In the genomic region with DNA sequence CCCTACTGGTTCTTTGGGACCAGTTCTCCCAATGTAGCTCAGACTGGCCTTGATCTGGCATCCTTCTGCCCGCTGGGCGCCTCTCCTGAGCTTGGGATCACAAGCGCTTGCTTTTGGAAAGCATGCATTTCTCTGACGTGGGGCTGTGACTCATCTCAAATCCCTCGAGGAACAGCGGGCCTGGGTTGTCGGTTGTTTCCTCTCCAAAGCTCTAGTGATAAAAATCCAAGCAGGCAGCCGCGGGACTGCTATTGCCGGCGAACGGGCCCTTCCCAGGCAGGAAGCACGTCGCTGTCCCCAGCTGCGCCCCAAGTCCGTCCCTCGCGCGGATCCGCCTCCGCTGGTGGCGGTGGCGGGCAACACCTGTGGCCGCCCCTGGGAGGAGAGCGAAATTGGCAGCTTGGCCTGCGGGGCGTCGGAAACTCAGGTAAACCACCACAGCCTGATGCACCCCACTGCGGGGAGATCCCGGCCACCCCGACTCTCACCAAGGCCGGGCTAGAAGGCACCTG, we compare ENCODE assay signal across 8 mouse cellular contexts. TPM values are rescaled to one million over a fixed set of nuclear protein-coding genes. Genes with fewer than 3 reads are reported as not detected.
DNase-seq lines count a peak whose midpoint lies in the region; ATAC-seq lines count a peak whose summit lies in the region.

No protein-coding gene starts in this region.

- H3K27ac ChIP-seq in forebrain, embryonic 11.5 days (ENCODE audit: low read depth, low read length) = no peak overlapping the region
- peak overlapping the region; percentile 69 for H3K27ac ChIP-seq in heart, embryonic 15.5 days
- H3K27ac ChIP-seq in liver, embryonic 13.5 days = peak overlapping the region; percentile 18; the same call in 1 of the 2 replicates

- H3K4me2 ChIP-seq in forebrain, embryonic 11.5 days (ENCODE audit: low read depth, low read length, severe bottlenecking) = peak overlapping the region; percentile 74
- H3K4me2 ChIP-seq in heart, embryonic 15.5 days = peak overlapping the region; percentile 95
- H3K4me2 ChIP-seq in liver, embryonic 13.5 days = peak overlapping the region; percentile 89

- 1% methylated on average over 32 of the region's 32 CpGs for WGBS in forebrain, embryonic 11.5 days
- WGBS in heart, embryonic 15.5 days = 1% methylated on average over 32 of the region's 32 CpGs
- WGBS in liver, embryonic 13.5 days (ENCODE audit: insufficient replicate concordance) = 2% methylated on average over 32 of the region's 32 CpGs

- peak; percentile 84 for ATAC-seq in CD4-positive, CD25-positive, alpha-beta regulatory T cell, adult 4 months
- peak; percentile 72 for ATAC-seq in forebrain, embryonic 11.5 days (replicated peaks; ENCODE audit: low FRiP score)
- peak; percentile 82 for ATAC-seq in heart, embryonic 15.5 days (replicated peaks; ENCODE audit: insufficient number of reproducible peaks, insufficient read depth, low FRiP score, low read depth)
- peak; percentile 78 for ATAC-seq in liver, embryonic 13.5 days (ENCODE audit: low read depth)

- H3K27me3 ChIP-seq in forebrain, embryonic 11.5 days (ENCODE audit: control insufficient read depth, insufficient read depth, low read length) = no peaks in the 10 kb centered on the region
- H3K27me3 ChIP-seq in heart, embryonic 15.5 days = no peaks in the 10 kb centered on the region
- no peaks in the 10 kb centered on the region for H3K27me3 ChIP-seq in liver, embryonic 13.5 days

- peak; percentile 37 for DNase-seq in c-Kit-positive CD71-positive TER-119-negative erythroid progenitor cells, embryonic 14.5 days (ENCODE audit: low read depth)
- peak; percentile 74 for DNase-seq in forebrain, embryonic 11.5 days (ENCODE audit: low spot score)
- DNase-seq in kidney, postnatal 14 days = peak; percentile 85
- peak; percentile 54 for DNase-seq in liver, embryonic 13.5 days
- DNase-seq in naive thymus-derived CD4-positive, alpha-beta T cell, adult 2 months (ENCODE audit: low read depth) = peak; percentile 81
- peak; percentile 73 to 87 for DNase-seq in spleen, postnatal 4 days (ENCODE audit: low spot score in 2 of 2)

- H3K9me3 ChIP-seq in forebrain, embryonic 11.5 days (ENCODE audit: control insufficient read depth, low read length) = no peaks in the 10 kb centered on the region
- H3K9me3 ChIP-seq in heart, embryonic 15.5 days (replicated peaks) = no peaks in the 10 kb centered on the region
- no peaks in the 10 kb centered on the region for H3K9me3 ChIP-seq in liver, embryonic 13.5 days (replicated peaks)

- peak overlapping the region; percentile 33 for H3K4me3 ChIP-seq in forebrain, embryonic 11.5 days (ENCODE audit: low read depth, low read length)
- peak overlapping the region; percentile 69 for H3K4me3 ChIP-seq in heart, embryonic 15.5 days
- H3K4me3 ChIP-seq in liver, embryonic 13.5 days (replicated peaks) = peak overlapping the region; percentile 66

- H3K36me3 ChIP-seq in forebrain, embryonic 11.5 days (ENCODE audit: control insufficient read depth, insufficient read depth, low read length) = no peaks in the 10 kb centered on the region; the same call in 1 of the 2 replicates
- peaks cover 21% of the 10 kb centered on the region for H3K36me3 ChIP-seq in heart, embryonic 15.5 days
- H3K36me3 ChIP-seq in liver, embryonic 13.5 days = peaks cover 25% of the 10 kb centered on the region

- 0 out of 2 replicates have a peak, but pooled peaks cover 4% of the 10 kb centered on the region for H3K4me1 ChIP-seq in forebrain, embryonic 11.5 days (replicated peaks; ENCODE audit: control insufficient read depth, insufficient read depth, low read length)
- H3K4me1 ChIP-seq in heart, embryonic 15.5 days (replicated peaks) = peaks cover 19% of the 10 kb centered on the region
- H3K4me1 ChIP-seq in liver, embryonic 13.5 days (replicated peaks) = peaks cover 43% of the 10 kb centered on the region

- H3K9ac ChIP-seq in forebrain, embryonic 11.5 days (ENCODE audit: low read length) = peak overlapping the region; percentile 56
- peak overlapping the region; percentile 73 for H3K9ac ChIP-seq in heart, embryonic 15.5 days
- peak overlapping the region; percentile 76 for H3K9ac ChIP-seq in liver, embryonic 13.5 days

RNA-seq across cellular contexts. Expression of a gene that starts 14.1 kb away (rescaled TPM):
- 10 to 100 TPM; 40.0 to 48.4 TPM for polyA plus RNA-seq in CD4-positive, CD25-positive, alpha-beta regulatory T cell, adult 4 months (2017; shearing (Covaris generic))
- 46.6 and 48.2 TPM in 2 replicates for polyA plus RNA-seq in forebrain, embryonic 11.5 days (2014; fragmentation: Nextera tagmentation; extraction: Ambion mirVana)
- 33.0 and 36.2 TPM in 2 replicates for polyA plus RNA-seq in heart, embryonic 15.5 days (2015; fragmentation: Nextera tagmentation; extraction: Ambion mirVana)
- 14.6 and 18.4 TPM in 2 replicates for polyA plus RNA-seq in liver, embryonic 13.5 days (2015; fragmentation: Nextera tagmentation; extraction: Ambion mirVana)

RNA-seq across cellular contexts. Expression of a gene that starts 26.2 kb away (rescaled TPM):
- under 1 TPM; 0.22 to 0.39 TPM for polyA plus RNA-seq in CD4-positive, CD25-positive, alpha-beta regulatory T cell, adult 4 months (2017; shearing (Covaris generic))
- not detected in 2 replicates for polyA plus RNA-seq in forebrain, embryonic 11.5 days (2014; fragmentation: Nextera tagmentation; extraction: Ambion mirVana)
- 0.05 TPM in 1 of 2 replicates, not detected in the other for polyA plus RNA-seq in heart, embryonic 15.5 days (2015; fragmentation: Nextera tagmentation; extraction: Ambion mirVana)
- polyA plus RNA-seq in liver, embryonic 13.5 days (2015; fragmentation: Nextera tagmentation; extraction: Ambion mirVana) = not detected in 2 replicates

RNA-seq across cellular contexts. Expression of a gene that starts 33.3 kb away (rescaled TPM):
- polyA plus RNA-seq in CD4-positive, CD25-positive, alpha-beta regulatory T cell, adult 4 months (2017; shearing (Covaris generic)) = 1 to 10 TPM; 4.5 to 7.1 TPM
- polyA plus RNA-seq in forebrain, embryonic 11.5 days (2014; fragmentation: Nextera tagmentation; extraction: Ambion mirVana) = 2.7 and 3.2 TPM in 2 replicates
- 2.7 and 3.6 TPM in 2 replicates for polyA plus RNA-seq in heart, embryonic 15.5 days (2015; fragmentation: Nextera tagmentation; extraction: Ambion mirVana)
- 2.8 and 3.2 TPM in 2 replicates for polyA plus RNA-seq in liver, embryonic 13.5 days (2015; fragmentation: Nextera tagmentation; extraction: Ambion mirVana)

RNA-seq across cellular contexts. Expression of a gene that starts 33.5 kb away (rescaled TPM):
- polyA plus RNA-seq in CD4-positive, CD25-positive, alpha-beta regulatory T cell, adult 4 months (2017; shearing (Covaris generic)) = 10 to 100 TPM; 16.7 to 21.0 TPM
- polyA plus RNA-seq in forebrain, embryonic 11.5 days (2014; fragmentation: Nextera tagmentation; extraction: Ambion mirVana) = 4.8 and 6.0 TPM in 2 replicates
- polyA plus RNA-seq in heart, embryonic 15.5 days (2015; fragmentation: Nextera tagmentation; extraction: Ambion mirVana) = 6.0 and 7.4 TPM in 2 replicates
- polyA plus RNA-seq in liver, embryonic 13.5 days (2015; fragmentation: Nextera tagmentation; extraction: Ambion mirVana) = 47.0 and 51.9 TPM in 2 replicates
